Mouse (Mus musculus): Measurements from ENCODE around the gene Mto1. TPM values are rescaled to one million over a fixed set of nuclear protein-coding genes. Genes with fewer than 3 reads are reported as not detected.
"Not testable (repeated sequence)": the region's sequence is repeated elsewhere in the genome, so short reads cannot be mapped to it uniquely, and the experiment has no call there.

The Mto1 gene
- polyA plus RNA-seq, 1 experiment from 2014 or later, result 25.1 TPM

DNA sequence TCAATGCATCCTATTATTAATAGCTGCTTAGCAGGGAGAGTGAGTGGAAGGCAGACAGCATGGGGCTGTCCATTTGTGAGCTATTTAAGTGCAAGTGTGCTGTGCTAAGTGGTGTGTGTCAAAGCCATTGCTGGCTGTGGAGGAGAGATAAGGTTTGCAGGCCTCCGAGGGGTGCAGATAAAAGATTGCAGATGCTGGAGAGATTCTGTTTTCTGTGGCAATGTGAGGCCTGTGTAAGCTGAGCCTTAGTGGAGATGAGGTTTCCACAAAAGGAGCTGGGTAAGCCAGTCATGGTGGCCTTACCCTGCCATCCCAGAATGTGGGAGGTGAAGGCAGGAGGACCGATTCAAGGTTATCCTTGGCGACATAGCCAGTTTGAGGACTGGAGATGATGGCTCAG is 68.1 kb downstream of the Mto1 start:
- no peaks in the 10 kb centered on the region for H3K36me3 ChIP-seq
- no peak for DNase-seq (ENCODE audit: low spot score)
- no peaks in the 10 kb centered on the region for H3K27me3 ChIP-seq (ENCODE audit: insufficient read depth, poor library complexity, severe bottlenecking)
- no peak overlapping the region for H3K4me3 ChIP-seq
- 79% methylated on average over 3 of the region's 3 CpGs for WGBS
- 0 out of 2 replicates have a peak overlapping the region, but pooled peaks have one; percentile 18 for H3K27ac ChIP-seq
- H3K9me3 ChIP-seq, result no peaks in the 10 kb centered on the region
- H3K4me1 ChIP-seq (replicated peaks), result peaks cover 15% of the 10 kb centered on the region

DNA sequence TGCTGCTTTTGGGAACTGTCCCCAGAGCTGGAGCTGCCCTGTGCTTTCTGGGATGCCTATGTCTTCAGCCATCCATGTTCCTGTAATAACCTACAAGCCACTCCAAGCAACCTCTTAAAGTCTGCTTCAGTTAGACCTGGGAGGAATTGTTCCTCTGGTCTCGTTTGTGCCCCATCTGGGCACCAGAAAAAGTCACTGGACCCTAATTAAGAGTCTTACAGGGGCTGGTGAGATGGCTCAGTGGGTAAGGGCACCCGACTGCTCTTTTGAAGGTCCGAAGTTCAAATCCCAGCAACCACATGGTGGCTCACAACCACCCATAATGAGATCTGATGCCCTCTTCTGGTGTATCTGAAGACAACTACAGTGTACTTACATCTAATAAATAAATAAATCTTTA is 69.2 kb downstream of the Mto1 start:
- DNase-seq (ENCODE audit: low spot score); H3K27me3 ChIP-seq (ENCODE audit: insufficient read depth, poor library complexity, severe bottlenecking); H3K4me3 ChIP-seq; H3K9me3 ChIP-seq; H3K36me3 ChIP-seq: not testable (repeated sequence)
- peaks cover 22% of the 10 kb centered on the region for H3K4me1 ChIP-seq (replicated peaks)
- WGBS, result 66% methylated on average over 3 of the region's 3 CpGs
- H3K27ac ChIP-seq, result peak overlapping the region; percentile 62; the same call in 1 of the 2 replicates

DNA sequence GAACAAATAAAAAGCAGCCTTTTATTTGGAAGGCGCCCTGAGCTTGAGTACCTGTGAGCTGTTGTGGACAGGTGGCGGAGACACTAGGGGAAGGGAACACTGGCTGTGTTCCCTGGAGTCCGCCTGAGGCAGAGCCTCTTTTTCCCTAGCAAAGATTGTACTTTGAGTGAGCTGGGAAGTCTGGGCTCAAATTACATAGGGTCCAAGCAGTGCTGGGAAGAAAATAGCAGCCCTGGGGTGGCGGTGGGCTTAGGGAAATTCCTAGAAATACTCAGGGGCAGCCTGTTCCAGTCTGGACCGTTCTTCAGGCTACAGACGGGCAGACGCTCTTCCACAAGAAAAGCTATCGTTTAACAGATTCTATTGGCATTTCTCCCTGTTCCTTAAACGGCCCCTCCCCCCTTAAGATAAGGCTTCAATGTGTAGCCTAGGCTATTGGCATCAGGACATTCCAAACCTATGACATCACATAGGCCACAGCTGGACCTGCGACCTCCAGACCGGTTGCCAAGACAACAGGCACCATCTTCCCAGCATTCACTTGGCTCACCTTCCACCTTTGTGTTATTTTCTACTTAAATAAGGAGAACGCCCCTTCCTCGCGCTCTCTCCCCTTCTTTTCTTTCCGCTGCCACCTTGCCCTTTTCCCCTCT is 72.2 kb downstream of the Mto1 start:
- peak overlapping the region; percentile 61 for H3K4me3 ChIP-seq
- H3K27ac ChIP-seq, result peak overlapping the region; percentile 96
- peak; percentile 90 for DNase-seq (ENCODE audit: low spot score)
- H3K36me3 ChIP-seq, result peaks cover 28% of the 10 kb centered on the region
- no peaks in the 10 kb centered on the region for H3K27me3 ChIP-seq (ENCODE audit: insufficient read depth, poor library complexity, severe bottlenecking)
- 2% methylated on average over 15 of the region's 15 CpGs for WGBS
- no peaks in the 10 kb centered on the region for H3K9me3 ChIP-seq
- H3K4me1 ChIP-seq (replicated peaks), result peaks cover 25% of the 10 kb centered on the region

DNA sequence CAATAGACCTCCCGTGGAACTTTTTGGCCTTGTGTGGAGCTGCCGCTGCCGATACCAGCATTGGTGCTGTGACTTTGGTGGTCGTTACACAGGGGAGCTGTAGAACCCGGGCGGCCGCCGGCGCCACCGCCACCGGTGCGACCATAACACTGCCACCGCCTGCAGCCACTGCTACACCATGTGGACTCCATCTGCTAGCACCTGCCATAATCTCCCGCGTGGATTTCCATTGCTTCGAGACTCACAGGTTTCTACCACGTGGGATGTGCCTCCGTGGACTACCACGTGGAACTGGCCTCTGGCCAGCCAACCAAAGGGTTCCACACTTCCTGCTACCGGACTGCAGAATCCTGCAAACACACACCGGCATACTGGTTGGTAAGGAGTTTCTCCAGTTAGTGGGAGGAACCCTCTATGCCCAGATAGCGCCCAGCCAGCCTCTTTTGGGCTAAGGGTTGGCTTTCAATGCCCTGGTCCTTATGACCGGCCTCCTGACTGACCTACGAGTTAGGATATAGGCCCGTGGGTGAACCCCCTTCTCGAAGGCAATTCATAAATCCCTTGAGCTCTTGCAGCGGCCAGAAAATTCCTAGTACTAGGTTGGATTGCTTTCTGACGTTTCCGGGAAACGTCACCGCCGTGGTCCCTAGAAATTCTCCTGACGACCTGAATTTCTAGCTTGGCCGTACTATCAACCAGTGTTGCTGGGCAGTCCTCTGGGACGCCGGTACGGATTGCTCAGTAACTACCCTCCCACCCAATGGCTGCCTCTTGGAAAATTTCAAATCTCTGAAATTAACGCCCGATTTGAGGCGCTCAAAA is 73.0 kb downstream of the Mto1 start:
- H3K36me3 ChIP-seq, result peaks cover 36% of the 10 kb centered on the region
- no peaks in the 10 kb centered on the region for H3K27me3 ChIP-seq (ENCODE audit: insufficient read depth, poor library complexity, severe bottlenecking)
- H3K4me1 ChIP-seq (replicated peaks), result peaks cover 25% of the 10 kb centered on the region
- no peaks in the 10 kb centered on the region for H3K9me3 ChIP-seq
- WGBS, result 2% methylated on average over 40 of the region's 40 CpGs
- DNase-seq (ENCODE audit: low spot score), result no peak
- peak overlapping the region; percentile 61 for H3K4me3 ChIP-seq
- H3K27ac ChIP-seq, result peak overlapping the region; percentile 96

DNA sequence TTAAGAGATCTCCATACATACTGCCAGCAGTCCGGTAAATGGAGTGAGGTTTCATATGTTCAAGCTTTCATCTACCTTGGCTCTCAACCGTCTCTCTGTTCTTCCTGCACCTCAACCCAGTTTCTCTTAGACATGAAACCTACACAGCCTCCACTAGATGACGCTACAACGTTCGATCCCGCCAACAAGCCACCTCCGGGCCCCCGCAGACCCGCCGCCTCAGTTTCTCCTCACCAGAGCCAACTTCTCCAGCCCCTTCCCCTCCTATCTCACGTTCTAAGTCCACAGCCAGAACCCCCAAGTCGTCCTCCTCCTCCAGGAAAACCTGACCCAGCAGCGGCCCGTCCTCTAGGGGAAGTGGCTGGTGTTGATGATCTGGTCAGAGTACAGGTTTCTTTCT is 73.7 kb downstream of the Mto1 start:
- Histone ChIP-seq H3K36me3 (peaks cover 37% of the 10 kb centered on the region), H3K9me3 (no peaks in the 10 kb centered on the region), H3K4me1 (replicated peaks) (peaks cover 30% of the 10 kb centered on the region), H3K4me3 (peak overlapping the region; percentile 61), H3K27me3 (ENCODE audit: insufficient read depth, poor library complexity, severe bottlenecking) (no peaks in the 10 kb centered on the region), H3K27ac (peak overlapping the region; percentile 96)
- DNase-seq (ENCODE audit: low spot score), result peak; percentile 59
- WGBS, result 42% methylated on average over 14 of the region's 14 CpGs

Other genes with a start within 250 kb of the Mto1 start
- gene Gsta1, start 217.6 kb upstream of the Mto1 start, polyA plus RNA-seq (2016; fragmentation: Nextera tagmentation; extraction: Ambion mirVana), result not detected in 2 replicates
- gene Gm3776, start 191.1 kb upstream of the Mto1 start, polyA plus RNA-seq (2016; fragmentation: Nextera tagmentation; extraction: Ambion mirVana), result not detected in 2 replicates
- not detected in 2 replicates for gene Gm10639, start 158.3 kb upstream of the Mto1 start, polyA plus RNA-seq (2016; fragmentation: Nextera tagmentation; extraction: Ambion mirVana)
- gene Omt2a, start 133.4 kb upstream of the Mto1 start, polyA plus RNA-seq (2016; fragmentation: Nextera tagmentation; extraction: Ambion mirVana), result not detected in 2 replicates
- not detected in 2 replicates for gene Omt2b, start 120.6 kb upstream of the Mto1 start, polyA plus RNA-seq (2016; fragmentation: Nextera tagmentation; extraction: Ambion mirVana)
- gene Gsta2, start 92.4 kb upstream of the Mto1 start, polyA plus RNA-seq (2016; fragmentation: Nextera tagmentation; extraction: Ambion mirVana), result not detected in 2 replicates
- 0.37 and 0.54 TPM in 2 replicates for gene Dppa5a, start 80.0 kb upstream of the Mto1 start, polyA plus RNA-seq (2016; fragmentation: Nextera tagmentation; extraction: Ambion mirVana)
- 1.6 and 2.8 TPM in 2 replicates for gene Ooep, start 69.5 kb upstream of the Mto1 start, polyA plus RNA-seq (2016; fragmentation: Nextera tagmentation; extraction: Ambion mirVana)
- gene Ddx43, start 52.4 kb upstream of the Mto1 start, polyA plus RNA-seq (2016; fragmentation: Nextera tagmentation; extraction: Ambion mirVana), result 0.10 and 0.21 TPM in 2 replicates
- 0.20 and 0.46 TPM in 2 replicates for gene Cgas, start 5.0 kb upstream of the Mto1 start, polyA plus RNA-seq (2016; fragmentation: Nextera tagmentation; extraction: Ambion mirVana)
- 0.55 and 0.68 TPM in 2 replicates for gene Gm17324, start 578 bp downstream of the Mto1 start, polyA plus RNA-seq (2016; fragmentation: Nextera tagmentation; extraction: Ambion mirVana)
- 3,168 and 3,706 TPM in 2 replicates for gene Eef1a1, start 40.9 kb downstream of the Mto1 start, polyA plus RNA-seq (2016; fragmentation: Nextera tagmentation; extraction: Ambion mirVana)
- 10.0 and 10.4 TPM in 2 replicates for gene Slc17a5, start 139.8 kb downstream of the Mto1 start, polyA plus RNA-seq (2016; fragmentation: Nextera tagmentation; extraction: Ambion mirVana)
- 3.7 and 4.6 TPM in 2 replicates for gene Cd109, start 167.3 kb downstream of the Mto1 start, polyA plus RNA-seq (2016; fragmentation: Nextera tagmentation; extraction: Ambion mirVana)